Mouse (Mus musculus): ENCODE measurements around the gene Ppp2r1b. TPM values are rescaled to one million over a fixed set of nuclear protein-coding genes. Genes with fewer than 3 reads are reported as not detected.

The Ppp2r1b gene
- total and polyA plus RNA-seq, 3 experiments: 39.6 to 66.6 (median 42.1) TPM

GRCm38 (mm10) chr9:50857082-50857641 lies 12.1 kb downstream of the Ppp2r1b start:
- peaks cover 15 to 29% of the 10 kb centered on the region in 2 experiments for H3K4me1 ChIP-seq (ENCODE audit: control insufficient read depth in 1 of 2, insufficient read depth in 2 of 2)
- no peaks in the 10 kb centered on the region for H3K9me3 ChIP-seq (replicated peaks; ENCODE audit: low read length)
- dilution Hi-C loops (cut with MboI; ENCODE audit: extremely low pct_ligation_motif_present, extremely low pct_unique_long_range_greater_than_20kb, low sequenced_read_pairs) (no loop called here), in situ Hi-C loops (cut with MboI; ENCODE audit: low pct_ligation_motif_present, low pct_unique_long_range_greater_than_20kb, low sequenced_read_pairs) (no loop called here)
- no peak overlapping the region; the same call in 1 of the 2 replicates for H3K27ac ChIP-seq (ENCODE audit: insufficient read depth, low read depth)
- no peaks in the 10 kb centered on the region for H3K27me3 ChIP-seq (replicated peaks)
- no peak for DNase-seq (ENCODE audit: extremely low read depth)
- peak overlapping the region; percentile 70; the same call in 1 of the 2 replicates for H3K4me2 ChIP-seq (ENCODE audit: insufficient read depth, low read depth, poor library complexity, severe bottlenecking)
- H3K4me3 ChIP-seq (replicated peaks in 1 of 3; ENCODE audit: low read depth in 2 of 3, low read length in 2 of 3, poor library complexity in 1 of 3): peak overlapping the region; percentile 72 to 94 (median 86)
- peaks cover 31 to 35% of the 10 kb centered on the region in 2 experiments for H3K36me3 ChIP-seq (replicated peaks in 1 of 2; ENCODE audit: control insufficient read depth in 1 of 2, insufficient read depth in 1 of 2, low read length in 1 of 2)
- H3K79me2 ChIP-seq (replicated peaks; ENCODE audit: control insufficient read depth, extremely low read depth, insufficient read depth, poor library complexity, severe bottlenecking): peaks cover 18% of the 10 kb centered on the region
- 0 out of 2 replicates have a peak, but pooled peaks have one; percentile 8 for TF ChIP-seq ELF1 (IDR thresholded peaks at IDR 0.05; ENCODE audit: low read depth, low read length)
- TF ChIP-seq MXI1 (IDR thresholded peaks at IDR 0.05; ENCODE audit: low read depth, low read length): peak; percentile 11; the same call in 1 of the 2 replicates
- TF ChIP-seq CHD1 (IDR thresholded peaks at IDR 0.05; ENCODE audit: low read depth, low read length): 0 out of 2 replicates have a peak, but pooled peaks have one; percentile 35
- 0 out of 2 replicates have a peak, but pooled peaks have one; percentile 2 for TF ChIP-seq SIN3A (IDR thresholded peaks at IDR 0.05; ENCODE audit: low read length)
- TF ChIP-seq BHLHE40 (IDR thresholded peaks at IDR 0.05; ENCODE audit: low read depth, low read length): no peak
- 0 out of 2 replicates have a peak, but pooled peaks have one; percentile 78 for TF ChIP-seq UBTF (IDR thresholded peaks at IDR 0.05; ENCODE audit: low read depth, low read length)
- TF ChIP-seq MYC (IDR thresholded peaks at IDR 0.05; ENCODE audit: low read depth, low read length): no peak
- peak overlapping the region; percentile 82 for H3K9ac ChIP-seq (ENCODE audit: insufficient read depth, low read depth)

DNA sequence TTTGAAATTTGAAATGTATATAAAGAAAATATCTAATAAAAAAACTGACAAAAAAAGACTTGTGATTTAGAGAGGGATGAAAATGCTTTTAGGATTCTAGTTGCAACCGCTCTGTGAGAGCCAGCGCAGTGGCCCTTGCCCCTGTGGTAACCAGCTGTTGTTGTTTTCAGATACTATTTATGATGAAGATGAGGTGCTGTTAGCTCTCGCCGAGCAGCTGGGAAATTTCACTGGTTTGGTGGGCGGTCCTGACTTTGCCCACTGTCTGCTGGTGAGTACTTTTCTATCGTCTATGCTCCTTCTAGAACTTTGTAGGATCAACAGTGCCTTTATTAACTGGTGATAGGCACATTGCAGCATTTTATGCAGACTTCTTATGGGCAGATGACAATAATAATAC lies 13.6 kb downstream of the Ppp2r1b start:
- Histone ChIP-seq H3K27me3 (replicated peaks) (no peaks in the 10 kb centered on the region), H3K36me3 (replicated peaks in 1 of 2; ENCODE audit: control insufficient read depth in 1 of 2, insufficient read depth in 1 of 2, low read length in 1 of 2) (peaks cover 44 to 50% of the 10 kb centered on the region in 2 experiments), H3K9me3 (replicated peaks; ENCODE audit: low read length) (no peaks in the 10 kb centered on the region), H3K27ac (ENCODE audit: insufficient read depth, low read depth) (no peak overlapping the region), H3K4me2 (ENCODE audit: insufficient read depth, low read depth, poor library complexity, severe bottlenecking) (no peak overlapping the region), H3K4me1 (ENCODE audit: control insufficient read depth in 1 of 2, insufficient read depth in 2 of 2) (peaks cover 9 to 29% of the 10 kb centered on the region in 2 experiments), H3K4me3 (replicated peaks in 1 of 3; ENCODE audit: low read depth in 2 of 3, low read length in 2 of 3, poor library complexity in 1 of 3) (no peak overlapping the region), H3K79me2 (replicated peaks; ENCODE audit: control insufficient read depth, extremely low read depth, insufficient read depth, poor library complexity, severe bottlenecking) (peaks cover 18% of the 10 kb centered on the region), H3K9ac (ENCODE audit: insufficient read depth, low read depth) (no peak overlapping the region)
- no peak for TF ChIP-seq EP300 (IDR thresholded peaks at IDR 0.05; ENCODE audit: low read length)
- no peak for TF ChIP-seq MYC (IDR thresholded peaks at IDR 0.05; ENCODE audit: low read depth, low read length)
- TF ChIP-seq IRF4 (IDR thresholded peaks at IDR 0.05; ENCODE audit: low read depth, low read length): no peak
- no peak for TF ChIP-seq ZC3H11A (IDR thresholded peaks at IDR 0.05; ENCODE audit: low read depth, low read length)
- TF ChIP-seq ZNF384 (IDR thresholded peaks at IDR 0.05; ENCODE audit: low read depth, low read length): no peak
- no peak for TF ChIP-seq ELF1 (IDR thresholded peaks at IDR 0.05; ENCODE audit: low read depth, low read length)
- in situ Hi-C loops (cut with MboI; ENCODE audit: low pct_ligation_motif_present, low pct_unique_long_range_greater_than_20kb, low sequenced_read_pairs): no loop called here
- DNase-seq (ENCODE audit: extremely low read depth): no peak
- dilution Hi-C loops (cut with MboI; ENCODE audit: extremely low pct_ligation_motif_present, extremely low pct_unique_long_range_greater_than_20kb, low sequenced_read_pairs): no loop called here
